Mouse (Mus musculus): ENCODE data around the gene Heca. TPM values are rescaled to one million over a fixed set of nuclear protein-coding genes. Genes with fewer than 3 reads are reported as not detected.
"Not testable (repeated sequence)": the region's sequence is repeated elsewhere in the genome, so short reads cannot be mapped to it uniquely, and the experiment has no call there.

Gene Heca
- total RNA-seq, 2 experiments from 2014 or later: 28.9 to 29.5 TPM

DNA sequence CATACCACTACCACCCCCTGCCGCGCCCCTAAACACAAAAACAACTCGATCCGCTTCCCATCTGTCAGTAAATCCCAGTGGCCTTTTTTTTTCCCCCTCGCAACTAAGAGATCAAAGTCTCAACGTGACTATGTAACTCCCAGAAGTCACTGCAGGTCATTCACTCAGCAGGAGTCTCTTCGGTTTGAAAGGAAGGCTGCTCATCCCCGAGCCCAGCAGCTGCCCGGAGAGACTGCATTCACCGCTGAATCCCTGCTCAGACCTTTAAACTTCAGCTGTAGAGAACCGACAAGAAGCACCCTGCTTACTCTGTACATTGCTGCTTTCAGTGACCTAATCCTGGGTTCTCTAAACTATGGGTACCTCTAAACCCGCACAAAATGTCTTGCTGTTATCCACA lies 120.5 kb downstream of the Heca start:
- TF ChIP-seq CTCF (IDR thresholded peaks at IDR 0.05): no peak
- DNase-seq (ENCODE audit: extremely low spot score in 1 of 2, low spot score in 2 of 2): no peak
- H3K27ac ChIP-seq: no peak overlapping the region
- no peak overlapping the region for H3K4me3 ChIP-seq
- intact Hi-C loops (cut with DNase I): no loop called here

- H3K27ac ChIP-seq; intact Hi-C loops (cut with DNase I); DNase-seq (ENCODE audit: extremely low spot score in 1 of 2, low spot score in 2 of 2); H3K4me3 ChIP-seq: not testable (repeated sequence)
Observed at GRCm38 (mm10) chr10:17820422-17820821, 127.4 kb downstream of the Heca start.

Other genes with a start within 250 kb of the Heca start
- 10 to 100 TPM; 40.3 to 49.9 TPM for gene Cited2, start 224.8 kb downstream of the Heca start, total RNA-seq (2021)
- gene Txlnb, start 151.8 kb downstream of the Heca start, total RNA-seq (2021): under 1 TPM; 0.44 to 0.54 TPM
- gene Abracl, start 75.2 kb upstream of the Heca start, total RNA-seq (2021): 10 to 100 TPM; 18.9 to 19.3 TPM
- 10 to 100 TPM; 65.3 to 73.0 TPM for gene Reps1, start 107.8 kb upstream of the Heca start, total RNA-seq (2021)